Mouse (Mus musculus) embryo, embryonic 10 days (tissue): ENCODE data around the gene Btg3.

Source experiments
- DNase-seq: peaks from one replicate; pipeline ENCODE4 v3.0.0-alpha.2; 2015; ENCODE audit warnings: low spot score

Btg3 gene

DNA sequence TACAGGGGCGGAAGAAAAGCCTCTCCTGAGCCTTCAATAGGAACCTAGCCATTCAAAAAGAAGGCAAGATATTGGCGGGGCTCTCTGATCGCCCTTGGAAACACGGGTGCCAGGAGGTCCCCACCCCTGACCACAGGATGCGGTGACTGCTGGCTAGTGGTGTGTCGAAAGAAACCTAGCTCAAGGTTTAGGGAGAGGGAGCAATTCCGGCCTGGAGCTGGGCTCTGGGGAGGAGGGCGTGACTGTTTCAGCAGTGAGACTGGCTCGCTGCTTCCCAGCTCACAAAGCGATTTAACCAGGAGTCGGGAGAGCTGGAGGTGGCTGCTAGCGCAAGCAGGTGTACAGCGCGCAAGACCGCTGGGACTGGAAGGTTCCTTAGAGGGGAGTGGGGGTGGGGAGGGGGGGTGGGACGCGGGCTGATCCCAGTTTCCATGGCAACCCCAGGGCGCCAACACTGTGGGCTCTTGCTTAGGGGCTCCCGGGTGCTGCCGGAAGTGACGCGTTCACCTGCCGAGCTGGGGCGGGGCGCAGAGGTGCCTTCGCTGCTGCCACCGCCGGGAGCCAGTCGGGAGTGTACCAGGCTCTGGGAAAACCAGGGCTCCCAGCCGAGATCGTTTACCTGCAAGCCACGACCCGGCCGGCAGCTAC, 75.7 kb downstream of the Btg3 start, which contains the start of gene Cxadr:
Gene Cxadr (plus strand): TSS at position 307 of the 648 bp plus-strand sequence.
- peak; percentile 91 for DNase-seq

DNA sequence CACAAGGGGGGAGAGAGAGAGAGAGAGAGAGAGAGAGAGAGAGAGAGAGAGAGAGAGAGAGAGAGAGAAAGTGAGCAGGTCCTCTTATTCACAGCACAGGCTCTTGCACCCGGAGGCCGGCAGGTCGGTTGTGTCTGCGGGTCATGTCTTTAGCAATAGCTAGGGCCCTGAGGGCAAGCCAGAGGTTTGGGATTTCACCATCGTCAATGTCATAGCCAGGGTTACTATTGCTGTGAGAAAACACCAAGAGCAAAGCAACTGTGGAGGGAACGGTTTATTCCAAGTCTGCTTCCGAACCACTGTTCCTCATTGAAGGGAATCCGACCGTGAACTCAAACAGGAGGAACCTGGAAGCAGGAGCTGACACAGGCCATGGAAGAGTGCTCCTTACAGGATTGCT, 80.9 kb downstream of the Btg3 start:
- no peak for DNase-seq

DNA sequence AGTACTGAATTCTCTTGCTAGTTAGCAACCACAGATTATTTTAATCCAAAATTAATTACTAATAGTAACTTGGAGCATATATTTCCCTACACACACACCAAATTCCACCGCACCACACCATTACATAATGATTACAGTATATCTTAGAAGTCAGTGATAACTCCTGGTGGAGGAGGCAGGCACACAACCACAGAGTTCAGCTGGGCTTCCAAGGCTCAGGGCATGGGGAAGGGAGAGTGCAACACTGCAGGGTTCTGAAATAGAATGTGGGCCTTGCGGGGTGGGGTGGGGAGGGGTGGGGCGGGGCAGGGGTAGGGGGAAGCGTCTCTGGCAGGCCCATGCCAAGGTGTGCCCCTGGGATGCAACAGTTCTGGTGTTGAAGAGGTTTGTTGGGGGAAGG, 81.4 kb downstream of the Btg3 start:
- no peak for DNase-seq

DNA sequence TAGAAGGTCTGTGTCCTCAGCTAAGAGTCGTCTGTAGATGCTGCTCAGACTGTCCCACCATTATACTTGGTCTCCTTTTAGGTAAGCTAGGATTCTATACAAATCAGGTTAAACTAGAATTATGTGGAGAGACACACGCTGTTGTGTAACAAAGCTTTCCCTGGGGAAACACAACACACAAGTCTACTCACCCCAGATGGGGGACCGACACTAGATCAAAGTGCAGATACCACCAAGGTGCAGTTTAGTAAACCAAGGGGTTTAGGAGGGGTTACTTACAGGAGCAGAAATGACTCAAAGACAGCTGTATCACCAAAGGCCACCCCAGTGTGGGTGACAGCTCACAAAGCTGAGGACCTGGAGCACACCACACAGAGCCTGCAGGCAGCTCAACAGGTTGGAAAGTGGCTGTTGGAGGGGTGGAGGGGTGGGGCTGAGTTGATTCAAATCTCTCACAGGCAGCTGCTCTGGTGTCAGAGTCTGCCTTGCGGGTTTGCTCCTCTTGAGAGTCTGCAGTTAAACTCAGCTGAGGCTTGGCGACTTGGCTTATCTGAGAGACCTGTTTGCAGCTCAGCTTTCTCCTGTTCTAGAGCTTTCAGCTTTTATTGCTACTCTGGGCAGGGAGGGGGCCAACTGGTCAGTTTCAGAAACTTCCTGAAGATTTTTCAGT, 82.3 kb downstream of the Btg3 start:
- no peak for DNase-seq

DNA sequence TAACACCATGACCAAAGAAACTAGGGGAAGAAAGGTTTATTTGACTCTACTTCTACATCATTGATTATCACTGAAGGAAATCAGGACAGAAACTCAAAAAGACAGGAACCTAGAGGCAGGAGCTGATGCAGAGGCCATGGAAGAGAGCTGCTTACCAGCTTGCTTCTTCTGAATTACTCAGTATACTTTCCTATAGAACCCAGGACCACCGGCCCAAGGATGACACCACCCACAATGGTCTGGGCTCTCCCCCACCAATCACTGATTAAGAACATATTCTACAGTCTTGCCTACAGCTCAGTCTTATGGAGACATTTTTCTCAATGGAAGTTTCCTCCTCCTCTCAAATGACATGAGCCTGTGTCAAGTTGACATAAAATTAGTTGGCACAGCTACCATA, 82.9 kb downstream of the Btg3 start:
- no peak for DNase-seq

DNA sequence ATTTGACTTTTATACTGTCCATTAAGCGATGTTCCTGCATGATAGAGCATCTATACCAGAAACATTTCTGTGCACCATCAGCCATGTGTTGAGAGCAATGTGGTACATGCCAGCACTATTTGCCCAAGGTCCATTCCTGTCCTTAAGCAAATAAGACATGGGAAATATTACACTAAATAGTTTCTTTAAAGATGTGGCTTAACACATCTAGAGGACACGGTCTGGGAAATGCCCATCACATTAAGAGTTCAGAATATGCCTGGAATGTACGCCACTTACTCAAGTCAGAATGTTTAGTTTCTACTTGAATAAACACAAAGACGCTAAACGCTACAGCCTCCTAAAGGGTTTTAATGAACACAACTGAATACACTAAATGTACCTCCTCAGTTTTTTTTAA, 93.8 kb downstream of the Btg3 start:
- no peak for DNase-seq
